Mouse (Mus musculus) neural tube, embryonic 12.5 days (tissue): ENCODE measurements around the gene Rundc3a. TPM values are rescaled to one million over a fixed set of nuclear protein-coding genes. Genes with fewer than 3 reads are reported as not detected.

Experiments
- microRNA-seq: library from miRNA; unstranded; fragments of <30 nt; microRNA quantifications from one replicate; pipeline ENCODE4, GENCODE M21; 2017
- polyA plus RNA-seq: library from polyadenylated mRNA; unstranded; fragments of >200 nt; fragmentation: Nextera tagmentation; extraction: Ambion mirVana; gene quantifications from 2 replicates; pipeline ENCODE4 v1.2.1, GENCODE M21; 2016

Gene Rundc3a
- polyA plus RNA-seq, 1 experiment from 2014 or later: 171 TPM

Small RNAs within 50 kb of the gene (microRNA-seq; reads per million reads assigned to microRNA genes)
- not detected for gene Mir6930

Other genes with a start within 250 kb of the Rundc3a start
- gene Nags, start 247.9 kb upstream of the Rundc3a start, polyA plus RNA-seq: not detected in 2 replicates
- gene Tmem101, start 237.0 kb upstream of the Rundc3a start, polyA plus RNA-seq: 35.3 and 37.3 TPM in 2 replicates
- 87.0 and 112 TPM in 2 replicates for gene Lsm12, start 208.1 kb upstream of the Rundc3a start, polyA plus RNA-seq
- 29.6 and 30.8 TPM in 2 replicates for gene G6pc3, start 203.8 kb upstream of the Rundc3a start, polyA plus RNA-seq
- gene Hdac5, start 163.2 kb upstream of the Rundc3a start, polyA plus RNA-seq: 104 and 106 TPM in 2 replicates
- 10.0 and 11.6 TPM in 2 replicates for gene BC030867, start 144.5 kb upstream of the Rundc3a start, polyA plus RNA-seq
- not detected in 2 replicates for gene Asb16, start 124.7 kb upstream of the Rundc3a start, polyA plus RNA-seq
- gene Tmub2, start 108.5 kb upstream of the Rundc3a start, polyA plus RNA-seq: 71.3 and 75.6 TPM in 2 replicates
- gene Atxn7l3, start 96.8 kb upstream of the Rundc3a start, polyA plus RNA-seq: 27.5 and 27.6 TPM in 2 replicates
- gene Ubtf, start 73.7 kb upstream of the Rundc3a start, polyA plus RNA-seq: 98.7 and 101 TPM in 2 replicates
- 18.8 and 23.6 TPM in 2 replicates for gene Slc4a1, start 27.2 kb upstream of the Rundc3a start, polyA plus RNA-seq
- gene Slc25a39, start 14.5 kb downstream of the Rundc3a start, polyA plus RNA-seq: 148 and 162 TPM in 2 replicates
- gene Grn, start 36.9 kb downstream of the Rundc3a start, polyA plus RNA-seq: 75.2 and 86.1 TPM in 2 replicates
- gene Fam171a2, start 54.3 kb downstream of the Rundc3a start, polyA plus RNA-seq: 23.3 and 23.7 TPM in 2 replicates
- gene Itga2b, start 76.7 kb downstream of the Rundc3a start, polyA plus RNA-seq: 7.0 and 7.6 TPM in 2 replicates
- 69.0 and 71.0 TPM in 2 replicates for gene Gpatch8, start 163.0 kb downstream of the Rundc3a start, polyA plus RNA-seq
- gene Gm11627, start 186.1 kb downstream of the Rundc3a start, polyA plus RNA-seq: 5.7 and 7.3 TPM in 2 replicates
- 38.2 and 44.0 TPM in 2 replicates for gene Fzd2, start 211.0 kb downstream of the Rundc3a start, polyA plus RNA-seq